Mouse (Mus musculus) neural tube, embryonic 14.5 days (tissue): ENCODE data around the gene Fgfr2. TPM values are rescaled to one million over a fixed set of nuclear protein-coding genes. Genes with fewer than 3 reads are reported as not detected.

Experiments
- ATAC-seq: fragments of 200-750 bp; cut with Nextera tagmentation; 2 replicates; pipeline ENCODE4 v1.8.0; 2017; ENCODE audit warnings: low read depth, mild to moderate bottlenecking, moderate TSS enrichment, moderate library complexity
- H3K27ac ChIP-seq: fragments of 300-500 bp; sonication (generic); 2 replicates; pipeline ENCODE4 v1.5.1; 2014; ENCODE audit warnings: low read depth, mild to moderate bottlenecking, control low read depth, low read length, moderate library complexity, mixed read lengths
- H3K27me3 ChIP-seq: fragments of 300-500 bp; sonication (generic); 2 replicates; pipeline ENCODE4 v1.6.1; 2014; ENCODE audit warnings: low read length; ENCODE audit not compliant: control insufficient read depth, insufficient read depth
- H3K36me3 ChIP-seq: fragments of 300-500 bp; sonication (generic); 2 replicates; pipeline ENCODE4 v1.6.1; 2014; ENCODE audit warnings: low read length, mixed read lengths; ENCODE audit not compliant: control insufficient read depth, insufficient read depth
- H3K4me1 ChIP-seq: fragments of 300-500 bp; sonication (generic); 2 replicates; pipeline ENCODE4 v1.6.1; 2014; ENCODE audit warnings: low read length; ENCODE audit not compliant: control insufficient read depth, insufficient read depth
- H3K4me2 ChIP-seq: fragments of 300-500 bp; sonication (generic); 2 replicates; pipeline ENCODE4 v1.6.1; 2014; ENCODE audit warnings: mild to moderate bottlenecking, low read depth, low read length, control low read depth
- H3K4me3 ChIP-seq: fragments of 300-500 bp; sonication (generic); 2 replicates; pipeline ENCODE4 v1.5.1; 2014; ENCODE audit warnings: low read depth, low read length, control low read depth, mixed read lengths
- H3K9ac ChIP-seq: fragments of 300-500 bp; sonication (generic); replicated peaks from 2 replicates; pipeline ENCODE4 v1.6.1; 2014; ENCODE audit warnings: low read depth, mild to moderate bottlenecking, control low read depth, low read length, mixed read lengths
- H3K9me3 ChIP-seq: fragments of 300-500 bp; sonication (generic); 2 replicates; pipeline ENCODE4 v1.6.1; 2016; ENCODE audit warnings: low read length; ENCODE audit not compliant: control insufficient read depth
- WGBS: fragments of 180-500 bp; shearing (Covaris S2); extraction: QIAGEN DNeasy Blood & Tissue Kit; methylation state at CpG from one replicate; pipeline ENCODE4 v1.1.7; 2014; 5-methylcytosine and 5-hydroxymethylcytosine counted together
- polyA plus RNA-seq: library from polyadenylated mRNA; unstranded; fragments of >200 nt; fragmentation: Nextera tagmentation; extraction: Ambion mirVana; gene quantifications from 2 replicates; pipeline ENCODE4 v1.2.1, GENCODE M21; 2014

The Fgfr2 gene
- polyA plus RNA-seq, 1 experiment from 2014 or later, result 28.1 TPM

DNA sequence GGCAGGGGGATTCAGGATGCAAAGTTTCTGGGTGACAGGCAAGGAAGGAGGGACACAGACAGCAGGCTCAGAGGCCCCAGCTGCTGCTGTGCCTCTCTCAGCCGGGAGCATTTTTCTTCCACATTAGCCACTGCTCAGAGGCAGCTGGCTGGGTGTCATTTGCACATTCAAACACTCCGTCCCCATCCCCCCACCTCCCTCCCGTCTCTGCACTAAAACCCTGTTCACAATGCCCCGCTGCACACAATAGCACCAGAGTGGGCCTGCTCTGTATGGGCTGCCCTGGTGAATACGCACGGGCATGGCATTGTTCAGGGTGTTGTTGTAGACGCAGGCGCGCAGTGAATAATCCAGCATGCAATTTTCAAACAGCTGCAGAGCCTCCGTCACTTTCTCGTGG, 875.6 kb downstream of the Fgfr2 start:
- Histone ChIP-seq H3K4me2 (no peak overlapping the region), H3K27ac (peak overlapping the region; percentile 66), H3K9me3 (no peaks in the 10 kb centered on the region), H3K36me3 (no peaks in the 10 kb centered on the region), H3K4me3 (no peak overlapping the region), H3K4me1 (peaks cover 22% of the 10 kb centered on the region), H3K27me3 (no peaks in the 10 kb centered on the region), H3K9ac (no peak overlapping the region)
- WGBS, result 9% methylated on average over 11 of the region's 11 CpGs
- ATAC-seq, result peak; percentile 93

DNA sequence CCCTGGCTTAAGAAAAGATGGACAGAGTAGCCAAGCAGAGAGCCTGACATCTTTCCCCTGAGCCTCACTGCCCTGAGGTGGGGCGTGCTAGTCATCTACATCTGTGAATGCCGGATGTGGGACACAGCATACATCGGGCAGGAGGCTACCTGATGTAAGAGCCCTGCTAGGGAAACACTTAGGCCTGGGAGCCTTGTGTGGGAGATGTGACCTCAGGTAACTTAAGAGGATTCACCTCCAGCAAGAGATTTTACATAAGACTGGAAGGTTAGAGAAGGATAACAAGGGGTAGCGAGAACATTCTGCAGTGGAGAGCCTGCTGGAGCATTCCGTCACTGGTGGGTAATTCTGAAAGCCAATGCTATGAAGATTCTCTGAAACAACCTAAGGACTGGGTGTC, 876.1 kb downstream of the Fgfr2 start:
- ATAC-seq, result no peak
- Histone ChIP-seq H3K27ac (peak overlapping the region; percentile 66), H3K4me3 (no peak overlapping the region), H3K4me2 (no peak overlapping the region), H3K9ac (no peak overlapping the region), H3K9me3 (no peaks in the 10 kb centered on the region), H3K4me1 (peaks cover 22% of the 10 kb centered on the region), H3K36me3 (no peaks in the 10 kb centered on the region), H3K27me3 (no peaks in the 10 kb centered on the region)
- 33% methylated on average over 5 of the region's 5 CpGs for WGBS

DNA sequence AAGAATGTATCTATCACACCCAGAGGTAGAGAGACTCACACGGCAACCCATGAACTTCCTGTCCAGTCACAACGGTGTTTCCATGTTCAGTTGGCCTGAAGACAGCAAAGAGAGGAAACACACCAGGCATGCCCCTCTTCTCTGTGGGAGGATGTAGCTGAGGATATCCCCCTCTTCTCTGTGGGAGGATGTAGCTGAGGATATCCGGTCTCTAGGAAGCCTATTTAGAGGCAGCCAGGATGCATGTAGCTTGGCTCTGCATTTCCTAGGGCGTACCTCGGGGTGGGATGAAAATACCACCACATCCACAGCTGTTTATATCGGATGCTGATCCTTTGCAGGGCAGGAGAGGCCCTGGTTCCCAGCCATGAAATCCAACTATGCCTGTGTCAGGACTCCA, 877.4 kb downstream of the Fgfr2 start:
- ATAC-seq, result no peak
- no peak overlapping the region for H3K9ac ChIP-seq
- H3K4me1 ChIP-seq, result peaks cover 22% of the 10 kb centered on the region
- no peaks in the 10 kb centered on the region for H3K27me3 ChIP-seq
- no peak overlapping the region for H3K4me3 ChIP-seq
- 94% methylated on average over 6 of the region's 6 CpGs for WGBS
- no peak overlapping the region for H3K4me2 ChIP-seq
- H3K9me3 ChIP-seq, result no peaks in the 10 kb centered on the region
- H3K27ac ChIP-seq, result no peak overlapping the region
- H3K36me3 ChIP-seq, result no peaks in the 10 kb centered on the region

DNA sequence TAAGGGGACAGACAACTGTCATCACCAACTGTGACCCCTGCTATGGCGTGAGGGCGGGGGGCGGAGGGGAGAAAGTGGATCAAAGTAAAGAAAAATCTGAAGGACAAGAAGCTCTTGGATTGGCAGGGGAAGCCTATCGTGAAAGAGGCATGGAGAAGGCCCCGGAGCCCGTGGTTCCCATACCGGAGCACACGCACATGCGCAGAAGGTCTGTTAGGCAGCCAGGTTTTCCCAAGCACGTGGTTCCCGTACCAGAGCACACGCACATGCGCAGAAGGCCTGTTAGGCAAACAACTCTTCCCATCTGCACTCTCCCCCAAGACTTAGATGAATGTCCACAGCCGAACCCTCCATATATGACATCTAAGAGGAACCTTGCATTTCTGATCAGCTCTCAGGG, 878.5 kb downstream of the Fgfr2 start:
- Histone ChIP-seq H3K4me3 (no peak overlapping the region), H3K27ac (no peak overlapping the region), H3K9ac (no peak overlapping the region), H3K36me3 (no peaks in the 10 kb centered on the region), H3K9me3 (no peaks in the 10 kb centered on the region), H3K27me3 (no peaks in the 10 kb centered on the region), H3K4me1 (peaks cover 22% of the 10 kb centered on the region), H3K4me2 (no peak overlapping the region)
- 88% methylated on average over 14 of the region's 14 CpGs for WGBS
- no peak for ATAC-seq

DNA sequence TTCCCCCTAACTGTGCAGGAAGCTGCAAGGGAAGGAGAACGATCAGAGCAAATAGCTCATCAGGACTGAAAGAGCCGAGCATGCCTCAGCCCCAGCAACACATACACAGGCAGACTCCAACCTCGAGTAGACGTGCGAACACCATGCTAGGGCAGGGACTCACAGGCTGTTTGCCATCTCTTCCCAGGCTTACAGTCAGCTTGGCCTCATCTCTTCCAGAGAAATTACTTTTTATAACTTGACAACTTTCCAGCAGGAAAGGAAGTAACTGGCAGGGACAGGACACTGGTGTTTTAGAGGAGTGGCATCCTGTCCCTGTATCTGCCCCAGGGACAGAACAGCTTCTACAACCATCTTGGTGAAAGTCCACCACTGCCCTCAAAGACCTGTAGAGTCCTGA, 879.9 kb downstream of the Fgfr2 start:
- Histone ChIP-seq H3K4me3 (no peak overlapping the region), H3K9ac (no peak overlapping the region), H3K27ac (no peak overlapping the region), H3K4me1 (peaks cover 19% of the 10 kb centered on the region), H3K27me3 (no peaks in the 10 kb centered on the region), H3K36me3 (peaks cover 2% of the 10 kb centered on the region; the same call in 1 of the 2 replicates), H3K9me3 (no peaks in the 10 kb centered on the region), H3K4me2 (no peak overlapping the region)
- ATAC-seq, result no peak
- 79% methylated on average over 5 of the region's 5 CpGs for WGBS

DNA sequence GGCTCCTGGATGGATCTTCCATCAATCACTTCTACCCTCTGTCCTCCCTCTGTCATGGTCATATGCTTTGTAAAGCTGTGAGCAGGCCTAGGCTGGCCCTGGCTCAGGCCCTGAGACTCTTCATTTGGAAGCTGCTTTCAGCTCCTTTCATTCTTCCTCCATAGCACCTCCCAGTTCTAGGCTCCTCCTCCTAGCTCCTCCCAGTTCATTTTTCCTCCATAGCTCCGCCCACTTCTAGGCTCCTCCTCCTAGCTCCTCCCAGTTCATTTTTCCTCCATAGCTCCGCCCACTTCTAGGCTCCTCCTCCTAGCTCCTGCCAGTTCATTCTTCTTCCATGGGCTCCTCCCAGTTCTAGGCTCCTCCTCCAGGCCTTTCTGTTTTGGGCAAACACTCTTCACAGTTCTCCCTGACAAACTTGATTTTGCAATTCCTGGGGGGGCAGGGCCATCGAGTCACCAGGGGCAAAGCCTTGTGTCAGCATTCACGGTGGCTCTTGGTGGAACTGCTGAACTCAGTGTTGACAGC, 880.5 kb downstream of the Fgfr2 start:
- no peaks in the 10 kb centered on the region for H3K9me3 ChIP-seq
- H3K36me3 ChIP-seq, result peaks cover 7% of the 10 kb centered on the region
- no peak overlapping the region for H3K9ac ChIP-seq
- no peaks in the 10 kb centered on the region for H3K27me3 ChIP-seq
- no peak overlapping the region for H3K4me2 ChIP-seq
- peaks cover 13% of the 10 kb centered on the region for H3K4me1 ChIP-seq
- ATAC-seq, result no peak
- WGBS, result 48% methylated on average over 4 of the region's 4 CpGs
- H3K4me3 ChIP-seq, result no peak overlapping the region
- H3K27ac ChIP-seq, result no peak overlapping the region

DNA sequence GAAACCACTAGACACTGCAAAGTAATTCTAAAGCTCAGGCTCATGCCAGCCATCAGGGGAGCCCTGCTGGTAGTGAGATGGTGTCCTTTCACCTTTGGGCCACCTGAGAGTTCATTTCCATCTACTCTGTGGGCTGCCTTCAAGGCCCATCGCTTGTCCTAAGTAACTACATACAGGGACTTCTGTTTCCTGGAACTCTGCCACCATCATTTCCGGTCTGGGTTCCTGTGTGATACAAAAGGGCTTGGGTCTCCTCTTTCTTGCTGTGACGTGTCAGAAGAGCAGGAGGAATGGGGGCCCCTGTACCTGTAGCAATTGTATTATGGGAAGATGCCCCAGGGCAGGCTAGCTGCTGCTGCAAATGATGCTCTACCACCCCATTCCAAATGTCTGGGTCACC, 884.2 kb downstream of the Fgfr2 start:
- WGBS, result 81% methylated on average over 3 of the region's 3 CpGs

DNA sequence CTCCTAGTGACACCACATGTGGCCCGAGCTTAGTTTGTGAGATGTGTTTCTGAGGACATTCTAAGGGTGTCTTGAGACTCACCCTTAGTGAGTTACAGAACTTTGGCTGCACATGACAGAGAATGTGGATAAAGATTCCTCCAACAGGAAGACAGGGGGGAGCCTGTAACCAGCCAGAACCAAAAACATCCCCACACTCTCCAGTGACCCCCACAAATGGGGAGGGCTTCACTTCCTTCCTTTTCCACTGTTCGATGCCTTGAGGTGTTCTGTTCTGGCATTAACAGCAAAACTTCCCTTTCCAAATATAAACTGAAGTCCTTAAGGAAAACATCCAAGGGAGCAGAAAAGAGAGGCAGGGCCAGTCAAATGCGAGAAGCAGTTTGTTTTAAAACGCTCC, 886.0 kb downstream of the Fgfr2 start:
- H3K27ac ChIP-seq, result no peak overlapping the region
- H3K36me3 ChIP-seq, result peaks cover 15% of the 10 kb centered on the region
- H3K4me3 ChIP-seq, result no peak overlapping the region
- no peak overlapping the region for H3K9ac ChIP-seq
- no peaks in the 10 kb centered on the region for H3K27me3 ChIP-seq
- 83% methylated on average over 4 of the region's 4 CpGs for WGBS
- ATAC-seq, result no peak
- H3K4me1 ChIP-seq, result no peaks in the 10 kb centered on the region
- H3K4me2 ChIP-seq, result no peak overlapping the region
- H3K9me3 ChIP-seq, result no peaks in the 10 kb centered on the region

More for the DNA sequence above, 884.2 kb downstream of the Fgfr2 start:
- Histone ChIP-seq H3K9me3 (no peaks in the 10 kb centered on the region), H3K36me3 (peaks cover 15% of the 10 kb centered on the region), H3K4me1 (no peaks in the 10 kb centered on the region), H3K9ac (no peak overlapping the region), H3K4me2 (no peak overlapping the region), H3K27ac (no peak overlapping the region), H3K27me3 (no peaks in the 10 kb centered on the region), H3K4me3 (no peak overlapping the region)
- no peak for ATAC-seq

DNA sequence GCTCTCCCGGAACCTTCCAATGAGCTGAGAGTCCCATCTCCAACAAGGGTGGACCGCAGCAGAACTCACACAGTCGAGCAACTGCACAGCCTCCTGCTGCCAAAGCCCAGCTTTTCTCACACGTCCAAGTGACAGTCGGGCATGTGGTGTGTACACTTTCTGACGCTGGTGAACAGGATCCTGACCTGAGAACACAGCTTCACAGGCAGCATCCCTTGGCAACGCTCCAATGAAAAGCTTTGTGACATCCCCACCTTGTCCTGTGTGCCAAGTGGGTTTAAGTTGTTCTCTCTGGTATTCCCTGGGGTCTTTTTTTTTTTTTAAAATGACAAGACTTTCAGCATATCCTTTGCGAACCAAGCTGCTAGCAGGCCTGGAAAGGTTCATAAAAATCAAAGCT, 886.4 kb downstream of the Fgfr2 start:
- H3K27ac ChIP-seq, result no peak overlapping the region
- WGBS, result 82% methylated on average over 8 of the region's 8 CpGs
- H3K9me3 ChIP-seq, result no peaks in the 10 kb centered on the region
- H3K36me3 ChIP-seq, result peaks cover 15% of the 10 kb centered on the region
- H3K4me3 ChIP-seq, result no peak overlapping the region
- H3K27me3 ChIP-seq, result no peaks in the 10 kb centered on the region
- H3K9ac ChIP-seq, result no peak overlapping the region
- no peak for ATAC-seq
- H3K4me2 ChIP-seq, result no peak overlapping the region
- no peaks in the 10 kb centered on the region for H3K4me1 ChIP-seq
